Mouse (Mus musculus): ENCODE results near the gene Cbl.

Gene Cbl

DNA sequence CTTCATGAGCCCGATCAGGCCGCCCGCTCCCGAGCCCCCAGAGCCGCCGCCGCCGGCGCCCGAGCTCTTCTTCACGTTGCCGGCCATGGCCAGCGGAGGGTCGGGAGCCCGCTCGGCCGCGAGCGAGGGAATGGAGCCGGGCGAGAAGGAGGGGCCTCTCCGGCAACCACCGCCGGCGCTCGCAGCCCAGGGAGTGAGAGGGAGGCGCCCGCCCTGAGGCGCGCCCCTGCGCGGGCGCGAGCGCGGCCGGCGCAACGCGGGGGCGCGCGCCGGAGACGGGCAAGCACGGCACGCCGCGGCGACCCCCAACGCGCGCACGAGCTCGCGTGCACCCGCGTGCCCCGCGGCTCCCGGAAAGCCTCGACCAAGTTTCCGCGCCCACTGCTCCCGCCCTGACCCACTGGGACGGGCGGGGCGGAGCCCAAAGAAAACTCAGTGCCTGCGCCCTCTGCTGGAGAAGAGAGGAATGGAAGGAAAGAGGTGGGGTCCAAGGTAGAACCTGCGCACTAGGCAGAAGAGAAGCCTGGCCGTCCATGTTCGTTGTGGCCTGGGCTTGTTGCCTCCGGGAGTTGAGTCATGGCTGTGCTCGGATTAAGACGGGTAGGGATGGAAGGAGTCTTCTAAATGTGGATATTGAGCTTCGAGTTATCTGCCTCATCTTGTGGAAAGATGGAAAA is at the start of gene Cbl:
Gene Cbl, minus strand, starts transcription at position 248 of the 677 bp plus-strand sequence.
- DNase-seq (ENCODE audit: extremely low spot score, low read depth, low spot score), result peak; percentile 96

DNA sequence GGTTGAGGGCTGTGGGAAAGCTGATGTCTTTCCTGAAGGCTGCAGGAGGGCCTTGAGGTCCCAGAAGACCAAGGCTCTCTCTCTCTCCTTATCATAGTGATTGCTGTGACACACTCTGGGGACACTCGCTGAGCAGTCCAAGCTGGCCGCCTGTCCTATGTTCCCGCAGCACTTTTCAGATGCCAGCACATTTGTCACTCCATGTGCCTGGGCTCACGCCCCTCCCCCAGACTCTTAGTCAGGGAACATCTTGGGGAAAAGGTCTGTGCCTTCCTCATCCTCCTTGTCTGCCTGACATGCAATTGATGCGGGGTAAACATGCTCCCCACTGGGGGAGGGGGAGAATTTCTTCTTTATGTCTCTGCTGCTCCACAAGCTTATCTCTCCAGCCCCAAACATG is 49.3 kb upstream of the Cbl start:
- no peak for DNase-seq (ENCODE audit: extremely low spot score, low read depth, low spot score)

DNA sequence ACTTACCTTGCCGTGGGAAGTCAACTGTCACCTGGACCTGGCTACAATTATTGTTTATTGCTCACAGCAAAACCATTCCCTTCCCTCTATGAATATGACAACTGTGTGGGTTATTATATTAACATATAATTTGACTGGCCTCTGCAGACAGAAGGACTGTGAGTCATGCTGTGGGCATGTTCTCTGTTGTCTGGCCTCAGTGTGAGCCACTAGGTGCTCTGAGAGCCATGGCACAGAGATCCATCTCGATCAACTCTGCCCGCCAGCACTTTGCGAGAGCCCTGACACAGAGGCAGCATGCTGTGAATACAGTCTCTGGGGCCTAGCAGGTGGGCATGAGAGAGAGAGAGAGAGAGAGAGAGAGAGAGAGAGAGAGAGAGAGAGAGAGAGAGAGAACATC is 36.1 kb upstream of the Cbl start:
- DNase-seq (ENCODE audit: extremely low spot score, low read depth, low spot score), result no peak

DNA sequence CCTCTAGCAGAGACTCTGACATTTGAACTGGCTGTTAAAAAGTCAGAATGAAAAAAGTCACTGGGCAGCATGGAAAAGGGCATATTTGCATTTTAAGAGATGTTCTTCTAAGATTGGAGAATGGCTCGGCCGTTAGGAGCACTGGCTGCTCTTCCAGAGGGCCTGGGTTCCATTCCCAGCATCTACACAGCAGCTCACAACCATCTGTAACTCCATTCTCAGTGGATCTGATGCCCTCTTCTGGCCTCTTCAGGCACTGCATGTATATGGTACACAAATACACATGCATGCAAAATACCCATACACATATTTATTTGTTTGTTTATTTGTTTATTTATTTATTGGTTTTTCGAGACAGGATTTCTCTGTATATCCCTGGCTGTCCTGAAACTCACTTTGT is 35.2 kb upstream of the Cbl start:
- no peak for DNase-seq (ENCODE audit: extremely low spot score, low read depth, low spot score)

DNA sequence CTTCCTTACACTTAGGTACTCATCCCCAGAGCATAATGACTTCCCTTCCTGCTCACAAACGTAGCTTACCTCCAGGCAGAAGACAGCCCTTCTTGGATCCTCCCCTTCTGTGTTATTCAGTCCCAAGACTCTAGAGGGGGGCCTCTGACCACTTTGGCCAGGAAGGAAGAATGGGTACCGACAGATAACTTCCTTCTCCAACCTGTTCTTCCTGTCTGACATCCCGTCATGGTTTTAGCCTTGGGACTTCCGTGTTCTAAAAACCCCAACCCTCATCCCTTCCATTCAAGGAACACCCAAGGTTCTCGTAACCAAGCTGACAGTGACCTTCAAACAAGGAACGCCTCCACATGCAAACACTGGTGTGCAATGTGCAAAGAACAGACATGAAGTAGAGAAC is 34.6 kb upstream of the Cbl start, which contains the start of gene Nlrx1:
Gene Nlrx1, minus strand, starts transcription at position 168 of the 400 bp plus-strand sequence.
- DNase-seq (ENCODE audit: extremely low spot score, low read depth, low spot score), result no peak

DNA sequence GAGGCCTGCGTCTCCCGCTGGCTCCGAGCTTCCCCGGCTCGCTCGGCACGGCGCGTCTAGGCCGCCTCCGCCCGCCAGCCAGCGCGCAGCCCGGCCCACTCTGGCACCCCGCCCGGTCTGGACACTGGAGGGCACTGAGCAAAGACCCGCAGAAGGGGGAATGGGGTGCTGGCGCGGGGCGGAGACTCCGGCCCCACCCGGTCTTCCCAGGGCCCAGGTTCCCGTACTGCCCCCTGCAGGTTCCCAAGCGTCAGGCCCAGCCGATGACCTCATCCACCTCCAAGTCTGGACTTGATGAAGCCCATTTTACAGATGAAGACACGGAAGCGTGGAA is 34.1 kb upstream of the Cbl start:
- no peak for DNase-seq (ENCODE audit: extremely low spot score, low read depth, low spot score)

DNA sequence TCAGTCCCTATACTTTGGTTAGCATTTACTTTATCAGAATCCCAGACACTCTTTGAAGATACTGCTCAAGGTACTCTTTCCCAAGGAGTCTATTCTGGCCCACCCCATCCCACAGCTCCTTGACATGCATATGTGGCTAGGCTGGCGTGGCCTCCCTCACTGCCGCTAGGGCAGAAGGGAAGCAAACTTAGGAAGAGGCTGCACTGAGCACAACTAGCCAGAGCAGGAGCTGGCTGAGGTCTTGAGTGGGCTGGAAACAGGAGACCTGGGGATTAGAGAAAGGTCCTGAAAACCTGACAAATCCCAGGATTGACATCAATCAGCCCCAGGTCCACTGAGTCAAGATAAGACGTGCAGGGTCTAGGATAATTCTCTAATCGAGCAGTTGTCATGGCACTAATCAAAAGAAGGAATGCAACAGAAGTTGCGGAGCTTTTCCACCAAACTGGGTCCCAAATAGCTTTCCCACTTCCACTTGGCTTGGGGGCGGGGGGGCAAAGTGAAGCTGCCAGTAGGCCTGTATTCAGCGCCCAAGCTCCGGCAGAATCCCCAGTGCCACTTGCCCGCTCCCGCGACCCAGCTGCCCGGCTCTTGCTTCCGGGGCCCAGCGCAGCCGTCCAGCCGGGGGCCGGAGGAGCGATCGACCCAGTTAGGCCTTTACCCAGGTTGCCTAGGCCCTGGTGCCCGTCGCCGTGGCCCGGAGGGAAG is 33.6 kb upstream of the Cbl start:
- DNase-seq (ENCODE audit: extremely low spot score, low read depth, low spot score), result no peak

DNA sequence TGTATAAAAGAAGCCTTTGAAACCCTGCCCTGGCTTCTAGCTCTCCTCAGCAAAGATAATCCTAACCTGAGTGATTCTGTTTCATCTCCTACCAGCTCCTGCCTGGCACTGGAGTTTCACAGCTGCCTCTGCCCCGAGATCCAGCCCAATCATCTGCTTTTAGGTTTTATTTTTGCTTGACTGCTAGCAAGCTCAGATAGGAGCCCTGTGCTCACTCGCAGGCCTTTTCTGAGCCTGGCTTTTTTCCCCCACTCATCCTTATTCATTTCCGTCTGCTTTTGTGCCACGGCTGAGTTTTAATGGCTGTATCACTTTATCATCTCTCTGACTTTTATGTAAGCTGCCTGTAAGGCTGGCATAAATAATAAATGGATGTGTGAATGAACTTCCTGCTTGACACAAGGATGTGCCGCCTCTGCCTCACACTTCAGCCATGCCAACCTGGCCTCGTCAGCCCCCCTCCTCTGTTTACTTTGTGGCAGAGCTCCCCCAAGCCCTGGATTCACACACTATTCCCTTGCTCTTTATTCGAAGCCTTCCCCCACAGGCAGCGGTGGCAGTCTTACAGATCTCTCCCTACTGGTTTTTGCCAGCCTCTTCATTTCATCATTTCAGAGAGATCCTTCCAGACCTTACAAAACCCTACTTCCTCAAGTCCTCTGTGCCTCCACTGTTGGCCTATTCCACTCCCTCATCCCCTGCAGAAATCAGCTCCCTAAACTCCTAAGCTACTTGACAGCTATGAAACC is 32.8 kb upstream of the Cbl start:
- DNase-seq (ENCODE audit: extremely low spot score, low read depth, low spot score), result no peak

DNA sequence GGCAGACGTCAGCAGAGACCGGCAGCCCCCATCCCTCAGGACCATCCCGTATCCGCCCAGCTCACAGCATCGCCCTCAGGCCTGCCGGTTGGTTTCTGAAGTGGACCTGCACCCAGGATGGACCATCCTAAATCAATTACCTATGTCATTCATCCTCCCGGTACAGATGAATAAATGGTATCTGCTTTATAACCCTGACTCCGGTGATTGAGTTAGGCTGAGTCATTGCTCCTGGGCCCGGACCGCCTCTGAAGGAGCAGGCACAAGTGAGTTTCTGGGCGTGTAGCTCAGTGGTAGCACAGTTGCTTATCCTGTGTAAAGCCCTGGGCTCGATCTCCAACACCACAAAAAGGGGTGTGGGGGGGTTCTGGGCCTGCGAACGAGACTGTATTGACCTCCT is 27.5 kb upstream of the Cbl start:
- DNase-seq (ENCODE audit: extremely low spot score, low read depth, low spot score), result no peak

DNA sequence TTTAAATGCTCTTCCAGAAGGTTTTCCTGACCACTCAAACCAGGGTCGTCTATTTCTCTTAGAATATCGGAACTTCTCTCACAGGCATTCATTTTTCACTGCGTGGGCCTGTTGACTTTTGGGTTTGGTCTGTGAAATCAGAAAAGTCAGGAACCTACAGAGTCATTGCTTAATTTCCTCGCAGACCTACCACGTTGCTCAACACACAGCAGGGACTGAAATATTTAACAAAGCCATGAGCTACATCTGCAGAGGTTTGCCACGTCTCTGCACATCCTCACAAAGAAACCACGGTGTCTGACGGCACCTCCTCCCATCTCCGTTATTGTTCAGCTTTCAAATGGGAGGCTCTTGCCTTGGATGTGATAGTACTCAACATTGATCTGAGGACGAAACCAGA is 25.2 kb upstream of the Cbl start:
- DNase-seq (ENCODE audit: extremely low spot score, low read depth, low spot score), result no peak

DNA sequence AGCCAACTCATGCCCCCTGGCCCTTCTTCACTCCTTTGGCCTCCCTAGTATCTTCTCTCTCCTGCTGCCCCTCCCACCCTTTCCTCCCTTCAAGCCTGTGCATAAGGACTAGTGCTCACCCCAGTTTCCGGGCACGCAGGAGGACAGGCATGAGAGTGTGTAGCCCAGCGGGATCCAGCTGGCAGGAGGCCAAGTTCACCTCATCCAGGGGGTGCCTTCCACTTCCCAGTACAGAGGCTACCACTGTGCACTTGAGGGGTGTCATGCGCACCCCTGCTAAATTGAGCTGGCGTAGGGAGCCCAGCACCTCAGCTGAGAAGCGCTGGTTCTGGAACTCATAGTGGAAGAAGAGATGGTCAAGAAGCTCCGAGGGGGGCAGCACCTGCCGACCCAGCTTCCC is 22.4 kb upstream of the Cbl start:
- no peak for DNase-seq (ENCODE audit: extremely low spot score, low read depth, low spot score)

DNA sequence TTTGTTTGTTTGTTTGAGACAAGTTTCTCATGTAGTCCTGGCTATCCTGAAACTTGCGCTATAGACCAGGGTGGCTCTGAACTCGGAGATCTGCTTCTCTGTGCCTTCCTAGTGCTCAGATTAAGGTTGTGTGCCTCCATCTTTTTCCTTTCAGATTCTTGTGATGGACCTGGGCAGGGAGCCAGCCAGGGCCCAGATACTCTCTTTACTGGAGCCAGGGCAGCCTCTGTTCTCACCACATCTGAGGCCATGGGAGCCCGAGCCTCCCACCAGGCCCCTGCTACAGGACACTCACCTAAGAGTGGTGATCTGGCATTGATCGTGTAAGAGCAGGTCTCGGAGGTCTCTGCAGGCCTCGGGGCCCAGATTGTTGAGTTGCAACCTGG is 21.3 kb upstream of the Cbl start:
- no peak for DNase-seq (ENCODE audit: extremely low spot score, low read depth, low spot score)

DNA sequence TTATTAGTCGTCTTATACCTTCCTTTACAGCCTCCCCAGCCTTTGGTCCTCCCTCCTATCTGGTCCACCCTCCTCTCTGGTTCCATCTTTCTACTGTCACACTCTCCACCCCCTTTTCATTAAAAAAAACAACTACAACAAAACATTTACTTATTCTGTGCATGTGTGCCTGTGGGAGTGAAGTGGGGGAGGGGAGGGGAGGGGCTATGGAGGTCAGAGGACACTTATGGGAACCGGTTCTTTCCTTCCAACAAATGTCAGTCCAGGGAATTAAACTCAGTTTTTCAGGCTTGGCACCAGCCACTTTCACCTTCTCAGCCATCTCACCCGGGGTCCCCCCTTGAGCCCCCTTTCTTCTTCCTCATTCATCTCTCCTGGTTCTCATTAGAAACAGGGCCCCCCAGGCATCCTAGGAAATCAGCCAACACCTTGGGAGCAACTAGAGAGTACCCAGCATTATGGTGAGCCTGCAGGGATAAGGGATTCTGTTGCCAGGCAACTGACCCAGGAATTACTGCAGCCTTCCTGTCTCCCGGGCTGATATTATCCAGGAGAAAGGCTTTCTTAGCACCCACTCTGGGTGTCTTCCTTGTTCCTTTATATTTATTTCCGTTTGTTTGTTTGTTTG is 20.8 kb upstream of the Cbl start:
- no peak for DNase-seq (ENCODE audit: extremely low spot score, low read depth, low spot score)

DNA sequence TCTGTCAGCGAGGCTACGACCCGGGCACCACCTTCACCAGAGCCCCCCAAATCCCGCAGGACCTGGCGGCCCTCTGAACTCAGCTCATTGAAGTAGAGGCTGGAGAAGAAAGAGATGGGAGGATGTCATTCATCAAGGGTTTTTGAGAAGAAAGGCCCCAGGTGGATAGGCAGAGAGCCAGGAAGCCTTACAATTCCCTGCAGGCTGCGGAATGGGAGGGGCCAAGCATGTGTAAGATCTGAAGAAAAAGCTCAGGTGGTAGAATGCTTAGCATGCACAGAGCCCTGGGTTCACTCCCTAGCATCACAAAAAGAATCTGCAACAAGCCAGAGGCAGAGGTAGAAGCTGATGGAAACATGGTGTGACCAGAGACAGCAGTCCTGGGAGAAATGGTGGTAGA is 19.6 kb upstream of the Cbl start:
- no peak for DNase-seq (ENCODE audit: extremely low spot score, low read depth, low spot score)

DNA sequence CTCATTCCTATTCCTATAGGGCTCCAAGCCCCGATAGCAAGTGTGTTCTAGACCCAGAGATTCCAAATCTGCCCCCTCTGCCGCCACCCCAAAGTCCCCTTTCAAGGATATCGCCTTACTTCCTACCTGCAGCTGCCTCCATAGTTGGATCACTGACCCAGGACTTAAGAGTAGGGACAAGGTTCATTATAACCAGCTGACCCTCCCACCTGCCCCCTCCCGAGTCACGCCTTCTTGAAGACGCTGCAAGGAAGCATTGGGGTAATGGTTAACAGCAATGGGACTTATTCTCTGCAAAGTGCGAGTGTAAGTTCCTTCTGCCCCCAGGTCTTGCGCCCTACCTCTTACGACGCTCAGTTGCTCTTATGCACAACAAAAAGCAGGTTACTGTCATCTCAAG is 17.5 kb upstream of the Cbl start, which contains the start of gene Pdzd3:
Gene Pdzd3, minus strand, starts transcription at position 158 of the 400 bp plus-strand sequence.
- DNase-seq (ENCODE audit: extremely low spot score, low read depth, low spot score), result no peak

DNA sequence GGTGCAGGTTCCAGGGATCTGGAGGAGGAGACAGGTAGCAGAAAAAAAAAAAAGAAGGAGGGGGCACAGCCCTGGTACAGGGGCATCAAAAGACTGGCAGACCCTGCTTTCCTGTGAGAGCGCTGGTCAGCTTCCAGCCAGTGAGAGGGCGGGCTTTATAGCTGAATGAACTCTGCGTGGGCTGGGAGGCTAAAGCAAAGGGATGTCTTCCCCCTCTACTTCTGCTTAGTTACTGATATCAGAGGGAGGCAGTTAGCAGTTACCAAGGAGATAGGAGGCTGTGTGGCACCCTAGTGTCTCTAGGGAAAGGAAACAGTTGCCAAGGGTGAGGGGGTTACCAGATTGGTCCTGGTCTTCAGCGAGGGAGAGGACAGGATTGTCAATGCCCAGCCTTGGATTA is 16.6 kb upstream of the Cbl start:
- DNase-seq (ENCODE audit: extremely low spot score, low read depth, low spot score), result no peak

DNA sequence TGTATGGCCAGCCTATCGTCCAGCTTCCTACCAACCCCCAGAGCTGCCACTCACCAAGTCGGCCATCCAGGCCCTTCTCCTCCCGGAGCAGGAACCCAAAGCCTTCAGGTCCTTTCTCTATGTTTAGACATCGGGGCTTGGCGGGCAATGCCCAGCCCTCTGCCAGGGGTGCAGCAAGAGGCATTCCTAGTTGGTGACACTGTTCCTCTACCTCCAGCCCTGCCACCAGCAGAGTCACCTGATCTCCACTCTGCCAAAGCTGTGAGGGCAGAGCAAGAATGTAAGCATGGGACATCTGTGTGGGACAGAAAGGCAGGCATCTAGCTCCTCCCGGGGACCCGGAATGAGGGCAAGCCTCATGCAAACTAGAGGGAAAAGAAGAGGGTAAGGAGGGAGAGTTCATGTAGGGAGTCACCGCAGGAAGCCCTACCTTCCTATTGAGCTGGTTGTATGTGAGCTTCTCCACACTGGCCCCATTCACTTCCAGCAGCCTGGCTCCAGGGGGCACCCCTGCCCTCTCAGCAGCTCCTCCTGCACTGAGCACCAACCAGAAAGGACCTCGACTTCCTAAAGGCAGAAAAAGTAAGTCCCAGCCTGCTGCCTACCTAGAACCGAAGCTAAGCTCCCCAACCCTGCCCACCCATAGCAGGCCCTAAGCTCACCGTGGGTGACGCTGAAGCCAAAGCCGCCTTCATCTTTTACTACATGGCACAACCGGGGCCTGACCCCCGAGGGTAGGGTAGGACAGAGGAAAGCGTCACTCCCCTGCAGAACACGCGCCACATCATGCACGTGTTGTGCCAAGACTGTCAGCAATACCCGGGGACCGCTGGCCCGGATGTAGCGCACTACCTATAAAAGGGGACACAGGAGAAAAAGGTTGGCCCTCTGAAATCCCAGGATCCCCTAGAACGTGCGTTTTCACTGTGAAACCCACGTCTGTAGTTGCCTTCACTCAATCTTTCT is 15.6 kb upstream of the Cbl start:
- DNase-seq (ENCODE audit: extremely low spot score, low read depth, low spot score), result no peak

DNA sequence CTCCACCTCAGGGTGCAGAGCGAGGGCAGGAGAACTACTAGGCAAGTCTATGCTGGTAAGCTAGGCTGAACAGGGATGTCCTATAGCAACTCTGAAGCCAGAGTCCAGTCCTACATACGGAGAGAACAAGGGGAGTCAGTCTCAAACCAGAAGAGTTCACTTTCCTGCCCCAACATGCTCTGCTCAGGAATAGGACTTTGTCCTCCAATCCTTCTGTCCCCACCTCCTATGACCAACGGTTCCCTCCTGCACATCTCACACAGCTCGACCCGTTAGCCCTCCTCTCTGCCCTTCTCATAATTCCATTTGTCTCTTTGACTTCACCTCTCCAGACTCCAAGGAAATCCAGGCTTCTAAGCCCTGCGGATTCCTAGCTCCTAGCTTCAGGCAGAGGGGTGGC is 14.1 kb upstream of the Cbl start:
- no peak for DNase-seq (ENCODE audit: extremely low spot score, low read depth, low spot score)

DNA sequence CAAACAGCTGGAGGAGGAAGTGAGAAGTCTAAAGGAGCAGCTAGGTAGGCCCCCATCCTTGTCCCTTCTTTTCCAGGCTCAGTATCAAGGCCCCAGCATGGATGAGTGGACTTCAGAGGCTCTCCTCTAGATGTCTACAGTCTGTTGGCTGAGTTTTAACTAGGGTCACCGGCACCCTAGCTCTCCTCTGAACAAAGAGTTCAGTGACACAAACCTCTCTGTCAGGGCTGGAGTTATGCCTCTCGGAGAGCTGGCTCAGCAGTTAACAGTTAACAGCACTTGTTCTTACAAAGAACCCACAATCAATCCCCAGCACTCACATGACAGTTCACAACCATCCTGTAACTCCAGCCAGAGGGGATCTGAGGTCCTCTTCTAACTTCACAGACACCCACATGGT is 9.8 kb upstream of the Cbl start:
- no peak for DNase-seq (ENCODE audit: extremely low spot score, low read depth, low spot score)

DNA sequence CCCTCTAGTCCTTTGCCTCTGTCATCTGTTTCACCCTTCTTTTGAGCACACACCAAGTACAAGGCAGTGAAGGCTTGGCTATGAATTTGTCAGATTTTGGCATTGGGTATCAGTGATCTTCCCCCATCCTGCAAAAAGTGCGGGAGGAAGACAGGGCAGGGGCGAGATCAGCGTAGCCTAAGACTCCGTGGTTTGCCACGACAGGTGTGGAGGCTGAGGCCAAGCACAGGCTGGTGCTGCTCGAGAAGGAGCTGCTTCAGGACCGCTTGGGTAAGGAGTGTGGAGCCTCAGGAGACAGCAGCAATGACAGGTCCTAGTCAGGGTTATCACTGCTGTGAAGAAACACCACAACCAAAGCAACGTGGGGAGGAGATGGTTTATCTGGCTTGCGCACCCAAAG is 7.6 kb upstream of the Cbl start:
- DNase-seq (ENCODE audit: extremely low spot score, low read depth, low spot score), result no peak

DNA sequence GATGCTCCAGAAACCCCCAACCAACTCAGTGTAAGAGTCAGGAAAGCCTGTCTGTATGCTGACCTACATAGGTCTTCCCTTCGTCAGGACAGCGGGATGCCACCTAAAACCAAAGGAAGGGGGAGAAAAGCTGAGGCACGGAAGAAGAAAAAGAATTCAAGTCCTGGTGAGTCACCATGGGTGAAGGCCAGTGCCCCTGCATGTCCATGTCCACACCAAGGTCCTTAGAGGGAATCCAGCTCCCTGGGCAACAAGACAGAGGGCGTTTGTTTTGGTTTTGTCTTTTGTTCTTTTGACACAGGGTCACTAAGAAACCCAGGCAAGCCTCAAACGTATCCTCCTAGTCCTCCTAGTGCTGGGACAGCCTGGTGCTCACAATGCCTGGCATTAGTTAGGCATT is 7.1 kb upstream of the Cbl start:
- DNase-seq (ENCODE audit: extremely low spot score, low read depth, low spot score), result no peak
